Mouse (Mus musculus) testis, adult 2 months (tissue): ENCODE results near the gene Swsap1. TPM values are rescaled to one million over a fixed set of nuclear protein-coding genes. Genes with fewer than 3 reads are reported as not detected.

Experiments used
- H3K27ac ChIP-seq: fragments of 200-500 bp; 2 replicates; pipeline ENCODE4 v1.5.1; 2012; ENCODE audit warnings: low read depth, low read length; ENCODE audit not compliant: control insufficient read depth, insufficient read depth
- H3K27me3 ChIP-seq: fragments of 200-500 bp; 2 replicates; pipeline ENCODE4 v1.6.1; 2012; ENCODE audit warnings: mild to moderate bottlenecking, low read length, moderate library complexity; ENCODE audit not compliant: control insufficient read depth, insufficient read depth
- H3K36me3 ChIP-seq: fragments of 200-500 bp; 2 replicates; pipeline ENCODE4 v1.6.1; 2012; ENCODE audit warnings: mild to moderate bottlenecking, low read length; ENCODE audit not compliant: control insufficient read depth, insufficient read depth
- H3K4me1 ChIP-seq: fragments of 200-500 bp; 2 replicates; pipeline ENCODE4 v1.6.1; 2012; ENCODE audit warnings: low read length; ENCODE audit not compliant: control insufficient read depth, insufficient read depth
- H3K4me3 ChIP-seq: fragments of 200-500 bp; 2 replicates; pipeline ENCODE4 v1.5.1; 2012; ENCODE audit warnings: low read depth, mild to moderate bottlenecking, low read length, moderate library complexity, mixed read lengths; ENCODE audit not compliant: control insufficient read depth
- CTCF ChIP-seq: fragments of 200-500 bp; IDR thresholded peaks from 2 replicates; pipeline ENCODE4 v1.5.1; 2012; ENCODE audit warnings: low read depth, mild to moderate bottlenecking, inconsistent platforms, low read length, moderate library complexity; ENCODE audit not compliant: control insufficient read depth, insufficient read depth, insufficient replicate concordance
- POLR2A ChIP-seq: fragments of 200-500 bp; IDR thresholded peaks from 2 replicates; pipeline ENCODE4 v1.6.1; 2012; ENCODE audit warnings: low read depth, mild to moderate bottlenecking, inconsistent platforms, low read length, moderate library complexity; ENCODE audit not compliant: control insufficient read depth
- polyA plus RNA-seq: library from polyadenylated mRNA; depleted of rRNA; stranded (reverse); fragments of >200 nt; gene quantifications from 2 replicates; pipeline ENCODE4 v1.2.3, GENCODE M21; 2012

Swsap1 gene
- polyA plus RNA-seq, 1 experiment = 4.7 TPM

DNA sequence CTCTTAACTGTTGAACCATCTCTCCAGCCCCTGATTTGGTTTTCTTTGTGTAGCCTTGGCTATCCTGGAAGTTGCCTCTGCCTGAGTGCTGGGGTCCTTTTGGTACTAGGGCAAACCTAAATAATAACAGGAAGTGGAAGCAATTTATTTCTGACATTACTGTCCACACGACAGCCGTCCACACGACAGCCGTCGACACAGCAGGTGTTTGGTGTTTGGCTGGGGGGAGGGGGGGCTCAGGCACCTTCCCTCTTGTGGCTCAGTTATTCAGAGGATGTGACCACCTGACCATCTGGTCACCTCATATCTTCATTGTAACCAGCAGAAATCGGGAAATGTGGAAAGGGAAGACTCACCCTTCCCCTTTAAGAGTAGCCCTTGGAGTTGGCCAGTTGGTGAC lies 13.3 kb downstream of the Swsap1 start:
- H3K4me1 ChIP-seq = no peaks in the 10 kb centered on the region
- H3K36me3 ChIP-seq = no peaks in the 10 kb centered on the region
- H3K4me3 ChIP-seq = no peak overlapping the region
- TF ChIP-seq CTCF (no peak), POLR2A (no peak)
- no peaks in the 10 kb centered on the region for H3K27me3 ChIP-seq
- no peak overlapping the region for H3K27ac ChIP-seq

DNA sequence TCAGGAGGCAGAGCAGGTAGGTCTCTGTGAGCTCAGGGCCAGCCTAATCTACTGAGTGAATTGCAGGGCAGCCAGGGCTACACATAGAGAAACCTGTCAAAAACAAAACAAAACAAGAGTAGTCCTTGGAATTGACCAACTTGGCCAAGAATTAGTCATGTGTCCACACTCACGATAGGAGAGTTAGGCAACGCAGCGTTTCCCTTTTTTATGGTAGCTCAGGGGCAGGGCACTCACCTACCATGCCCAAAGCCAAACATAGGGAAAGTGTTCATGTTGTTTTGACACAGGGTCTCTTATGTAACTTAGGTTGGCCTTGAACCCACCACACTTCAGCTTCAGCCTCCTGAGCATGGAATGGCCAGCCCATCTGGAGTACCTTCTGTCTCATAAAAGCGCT lies 13.7 kb downstream of the Swsap1 start:
- no peaks in the 10 kb centered on the region for H3K4me1 ChIP-seq
- TF ChIP-seq POLR2A = no peak
- H3K27ac ChIP-seq = no peak overlapping the region
- no peaks in the 10 kb centered on the region for H3K27me3 ChIP-seq
- H3K36me3 ChIP-seq = no peaks in the 10 kb centered on the region
- no peak overlapping the region for H3K4me3 ChIP-seq

DNA sequence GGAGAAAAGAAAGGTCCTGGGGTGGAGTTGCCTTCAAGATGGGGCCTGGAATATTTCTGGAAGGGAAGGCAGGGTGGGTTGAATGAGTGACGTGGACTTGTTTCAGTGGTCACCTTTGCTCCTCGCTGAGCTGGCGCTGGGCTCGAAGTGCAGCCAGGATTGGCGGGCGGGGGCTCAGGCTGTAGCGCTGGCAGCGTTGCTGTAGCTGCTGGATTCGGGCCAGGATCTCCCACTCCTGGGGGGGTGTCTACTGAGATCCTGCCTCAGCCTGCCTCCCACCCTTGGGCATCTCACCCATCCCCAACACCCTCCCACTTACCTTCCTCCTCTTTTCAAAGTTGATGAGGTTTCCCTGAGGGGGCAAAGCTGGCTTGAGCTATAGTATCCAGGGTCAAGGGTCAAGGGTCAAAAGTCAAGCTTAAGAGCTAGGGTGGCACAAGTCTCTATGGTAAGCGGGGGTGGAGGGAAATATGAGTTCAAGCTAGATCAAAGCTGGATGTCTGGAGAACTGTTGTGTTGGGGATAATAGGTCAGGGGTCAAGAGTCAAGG lies 21.1 kb downstream of the Swsap1 start:
- Histone ChIP-seq H3K27me3 (no peaks in the 10 kb centered on the region), H3K27ac (no peak overlapping the region), H3K36me3 (no peaks in the 10 kb centered on the region), H3K4me1 (peaks cover 7% of the 10 kb centered on the region), H3K4me3 (no peak overlapping the region)
- TF ChIP-seq CTCF = no peak
- TF ChIP-seq POLR2A = no peak

DNA sequence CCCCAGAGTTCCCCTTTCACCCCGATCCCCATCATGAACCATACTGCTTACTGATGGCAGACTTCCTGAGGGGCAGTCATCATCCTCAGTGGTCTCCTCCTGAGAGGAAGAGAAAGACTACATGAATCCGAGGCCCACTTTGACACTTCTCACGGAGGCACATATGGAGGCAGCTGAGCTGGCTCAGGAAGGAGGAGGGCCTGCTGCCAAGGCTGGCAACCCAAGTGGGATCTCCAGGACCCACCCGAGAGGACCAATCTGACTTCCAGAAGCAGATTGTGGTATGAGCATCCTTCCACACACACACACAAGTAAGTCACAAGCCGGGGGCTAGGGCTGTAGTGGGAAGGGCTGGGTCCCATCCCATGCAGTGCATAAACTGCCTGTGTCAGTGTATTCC lies 21.8 kb downstream of the Swsap1 start:
- no peaks in the 10 kb centered on the region for H3K27me3 ChIP-seq
- no peak overlapping the region for H3K4me3 ChIP-seq
- TF ChIP-seq POLR2A (no peak), CTCF (no peak)

DNA sequence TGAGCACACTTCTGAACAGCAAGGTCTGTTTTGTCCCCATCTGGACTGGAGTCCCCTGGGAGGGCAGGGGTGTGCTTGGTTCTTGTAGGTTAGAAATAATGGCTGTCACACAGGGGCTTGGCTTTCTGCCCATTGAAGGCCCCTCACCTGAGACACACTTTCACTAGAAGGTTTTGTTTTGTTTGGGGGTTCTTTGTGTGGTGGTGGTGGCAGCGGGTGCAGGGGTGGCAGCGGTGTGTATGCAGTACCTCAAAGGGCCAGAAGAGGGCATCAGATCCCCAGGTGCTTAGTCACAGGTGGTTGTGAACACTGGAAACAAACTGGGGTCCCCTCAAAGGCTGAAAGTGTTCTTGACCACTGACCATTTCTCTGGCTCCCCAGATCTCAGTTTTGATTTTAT lies 22.4 kb downstream of the Swsap1 start:
- Histone ChIP-seq H3K4me3 (no peak overlapping the region), H3K27me3 (no peaks in the 10 kb centered on the region), H3K27ac (no peak overlapping the region), H3K36me3 (no peaks in the 10 kb centered on the region), H3K4me1 (peaks cover 7% of the 10 kb centered on the region)
- TF ChIP-seq CTCF (peak; percentile 75; the same call in 1 of the 2 replicates), POLR2A (no peak)

More for the DNA sequence above, 21.8 kb downstream of the Swsap1 start:
- no peak overlapping the region for H3K27ac ChIP-seq
- peaks cover 7% of the 10 kb centered on the region for H3K4me1 ChIP-seq
- no peaks in the 10 kb centered on the region for H3K36me3 ChIP-seq

DNA sequence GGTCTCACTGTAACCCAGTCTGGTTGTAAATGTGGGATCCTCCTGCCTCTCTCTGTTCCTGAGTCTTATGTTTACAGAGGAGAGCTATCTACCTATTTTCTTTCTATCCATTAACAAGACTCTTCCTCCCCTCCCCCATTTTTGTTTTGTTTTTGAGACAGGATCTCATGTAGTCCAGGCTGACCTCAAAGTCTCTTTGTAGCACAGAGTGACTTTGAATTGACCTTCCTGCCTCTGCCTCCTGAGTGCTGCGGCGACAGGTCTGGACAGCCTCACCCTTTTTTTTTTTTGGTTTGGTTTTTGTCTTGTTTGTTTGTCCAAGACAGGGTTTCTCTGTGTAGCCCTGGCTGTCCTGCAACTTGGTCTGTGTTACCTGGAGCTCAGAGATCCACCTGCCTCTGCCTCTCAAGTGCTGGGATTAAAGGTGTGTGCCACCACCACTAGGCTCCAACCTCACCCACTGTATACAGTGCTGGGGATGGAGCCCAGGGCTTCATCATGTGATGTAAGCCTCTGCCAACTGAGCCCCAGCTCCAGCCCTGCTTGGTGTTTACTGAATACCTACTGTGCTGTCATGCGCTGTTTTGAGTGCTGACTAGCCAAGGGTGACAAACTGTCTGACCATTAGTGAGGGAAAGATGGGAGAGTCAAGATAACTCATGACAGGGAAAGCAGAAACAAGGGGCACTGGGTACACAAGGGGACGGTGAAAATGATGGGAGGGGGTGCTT lies 23.0 kb downstream of the Swsap1 start:
- no peak overlapping the region for H3K4me3 ChIP-seq
- TF ChIP-seq POLR2A = no peak
- TF ChIP-seq CTCF = no peak
- peaks cover 7% of the 10 kb centered on the region for H3K4me1 ChIP-seq

DNA sequence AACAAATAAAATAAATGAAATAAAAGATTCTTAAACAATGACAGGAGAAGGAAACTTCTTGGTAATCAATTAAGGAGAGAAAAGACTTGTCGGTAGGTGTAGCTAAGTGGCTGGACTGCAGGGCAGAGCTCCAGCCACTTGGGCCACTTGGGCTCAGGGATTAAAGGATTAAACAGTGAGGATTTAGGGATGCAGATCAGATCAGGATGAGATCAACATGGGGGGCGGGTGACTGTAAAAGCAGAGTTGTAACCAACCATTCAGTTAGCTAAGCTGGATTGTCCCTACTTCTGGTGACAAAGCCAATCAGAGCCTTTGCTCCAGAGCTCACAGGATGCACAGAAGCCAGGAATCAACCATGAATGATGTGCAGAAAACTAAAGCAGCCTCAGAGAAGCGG lies 28.4 kb downstream of the Swsap1 start:
- no peak overlapping the region for H3K27ac ChIP-seq
- H3K4me1 ChIP-seq = peaks cover 17% of the 10 kb centered on the region
- no peaks in the 10 kb centered on the region for H3K36me3 ChIP-seq
- peaks cover 5% of the 10 kb centered on the region; the same call in 1 of the 2 replicates for H3K27me3 ChIP-seq
- TF ChIP-seq CTCF (no peak), POLR2A (no peak)
- H3K4me3 ChIP-seq = no peak overlapping the region

More for the DNA sequence above, 23.0 kb downstream of the Swsap1 start:
- Histone ChIP-seq H3K27ac (no peak overlapping the region), H3K36me3 (no peaks in the 10 kb centered on the region), H3K27me3 (no peaks in the 10 kb centered on the region)
